In the genomic region with DNA sequence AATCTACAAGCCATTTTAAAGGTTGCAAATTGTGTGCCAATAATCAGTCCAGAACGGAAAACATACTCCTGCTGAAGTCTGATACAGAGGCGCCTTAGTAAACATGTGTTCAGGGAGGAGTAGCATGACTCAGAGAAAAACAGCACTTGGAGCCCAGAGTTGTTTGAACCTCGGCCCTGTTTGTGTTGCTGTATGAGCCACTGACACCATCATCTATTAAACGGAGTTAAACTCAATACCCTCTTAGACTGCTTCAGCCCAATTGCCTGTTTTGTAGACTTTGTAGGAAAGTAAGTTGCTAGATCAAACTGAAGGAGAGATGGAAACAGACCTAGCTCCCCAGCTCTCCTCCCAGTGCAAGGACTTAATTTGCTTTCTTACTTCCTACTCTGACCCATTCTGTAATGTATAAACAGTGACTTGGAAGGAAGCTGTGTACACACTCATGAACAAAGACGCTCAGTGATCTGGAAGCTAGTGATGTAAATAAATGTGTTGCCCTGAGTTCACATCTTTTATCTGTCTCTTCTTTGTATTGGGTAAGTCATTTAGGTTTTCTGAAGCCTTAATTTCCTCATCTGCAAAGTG, we compare ENCODE assay signal across 8 mouse cellular contexts. TPM values are rescaled to one million over a fixed set of nuclear protein-coding genes. Genes with fewer than 3 reads are reported as not detected.
DNase-seq lines count a peak whose midpoint lies in the region; ATAC-seq and TF ChIP-seq lines count a peak whose summit lies in the region.

No protein-coding gene starts in this region.

- no peak; the same call in 1 of the 2 replicates for ATAC-seq in neural tube, embryonic 11.5 days (ENCODE audit: insufficient read depth, low FRiP score, low TSS enrichment)
- ATAC-seq in heart, embryonic 15.5 days (replicated peaks; ENCODE audit: insufficient number of reproducible peaks, insufficient read depth, low FRiP score, low read depth): no peak
- peak; percentile 75 for ATAC-seq in liver, embryonic 15.5 days (ENCODE audit: insufficient read depth)

- H3K4me2 ChIP-seq in neural tube, embryonic 11.5 days (ENCODE audit: low read depth): peak overlapping the region; percentile 71
- H3K4me2 ChIP-seq in heart, embryonic 15.5 days: peak overlapping the region; percentile 81
- peak overlapping the region; percentile 84 for H3K4me2 ChIP-seq in liver, embryonic 15.5 days

- H3K9me3 ChIP-seq in neural tube, embryonic 11.5 days (ENCODE audit: control insufficient read depth, low read length): no peaks in the 10 kb centered on the region
- H3K9me3 ChIP-seq in heart, embryonic 15.5 days (replicated peaks): no peaks in the 10 kb centered on the region
- H3K9me3 ChIP-seq in liver, embryonic 15.5 days (replicated peaks): no peaks in the 10 kb centered on the region

- peak overlapping the region; percentile 99 for H3K9ac ChIP-seq in neural tube, embryonic 11.5 days (ENCODE audit: low read length)
- peak overlapping the region; percentile 93 for H3K9ac ChIP-seq in heart, embryonic 15.5 days
- peak overlapping the region; percentile 99 for H3K9ac ChIP-seq in liver, embryonic 15.5 days

- H3K27me3 ChIP-seq in neural tube, embryonic 11.5 days (ENCODE audit: control insufficient read depth, insufficient read depth, low read length): no peaks in the 10 kb centered on the region
- H3K27me3 ChIP-seq in heart, embryonic 15.5 days: no peaks in the 10 kb centered on the region
- no peaks in the 10 kb centered on the region for H3K27me3 ChIP-seq in liver, embryonic 15.5 days
- H3K27me3 ChIP-seq in small intestine, adult 2 months (ENCODE audit: control insufficient read depth, insufficient read depth, low read length): no peaks in the 10 kb centered on the region

- no peak for DNase-seq in neural tube, embryonic 11.5 days (ENCODE audit: low spot score)
- no peak for DNase-seq in neural tube, embryonic 10.5 days (ENCODE audit: extremely low spot score, low spot score)
- no peak for DNase-seq in adrenal gland, adult 8-10 months
- DNase-seq in adrenal gland, adult 2 months: no peak

- TF ChIP-seq CTCF in small intestine, adult 2 months (IDR thresholded peaks at IDR 0.05; ENCODE audit: extremely low read depth, insufficient read length, insufficient replicate concordance, low read depth, low read length): no peak

- H3K4me1 ChIP-seq in neural tube, embryonic 11.5 days (ENCODE audit: control insufficient read depth, insufficient read depth, low read length): no peaks in the 10 kb centered on the region; the same call in 1 of the 2 replicates
- H3K4me1 ChIP-seq in brown adipose tissue, adult 24 weeks (ENCODE audit: control insufficient read depth, insufficient read depth, insufficient read length, low read length): peaks cover 3% of the 10 kb centered on the region; the same call in 1 of the 2 replicates
- peaks cover 25% of the 10 kb centered on the region for H3K4me1 ChIP-seq in heart, embryonic 15.5 days (replicated peaks)
- peaks cover 34% of the 10 kb centered on the region for H3K4me1 ChIP-seq in liver, embryonic 15.5 days (replicated peaks)
- H3K4me1 ChIP-seq in small intestine, adult 2 months (ENCODE audit: control insufficient read depth, insufficient read depth, insufficient read length, low read length): no peaks in the 10 kb centered on the region; the same call in 1 of the 2 replicates

- H3K36me3 ChIP-seq in neural tube, embryonic 11.5 days (ENCODE audit: control insufficient read depth, insufficient read depth, low read length): no peaks in the 10 kb centered on the region
- H3K36me3 ChIP-seq in heart, embryonic 15.5 days: no peaks in the 10 kb centered on the region
- 0 out of 2 replicates have a peak, but pooled peaks cover 6% of the 10 kb centered on the region for H3K36me3 ChIP-seq in liver, embryonic 15.5 days (replicated peaks)
- no peaks in the 10 kb centered on the region for H3K36me3 ChIP-seq in small intestine, adult 2 months (ENCODE audit: control insufficient read depth, insufficient read depth, low read length)

- H3K27ac ChIP-seq in neural tube, embryonic 11.5 days (ENCODE audit: low read depth, low read length): peak overlapping the region; percentile 98; the same call in 1 of the 2 replicates
- peak overlapping the region; percentile 92 for H3K27ac ChIP-seq in brown adipose tissue, adult 24 weeks (replicated peaks; ENCODE audit: low read depth, low read length)
- H3K27ac ChIP-seq in heart, embryonic 15.5 days: peak overlapping the region; percentile 99
- H3K27ac ChIP-seq in liver, embryonic 15.5 days (replicated peaks): peak overlapping the region; percentile 99
- H3K27ac ChIP-seq in small intestine, adult 2 months (ENCODE audit: insufficient read depth, low read depth, low read length): peak overlapping the region; percentile 82

- TF ChIP-seq POLR2A in small intestine, adult 2 months (IDR thresholded peaks at IDR 0.05; ENCODE audit: low read depth, low read length): no peak

- 32% methylated on average over 5 of the region's 5 CpGs for WGBS in neural tube, embryonic 11.5 days
- 20% methylated on average over 5 of the region's 5 CpGs for WGBS in heart, embryonic 15.5 days
- WGBS in liver, embryonic 15.5 days (ENCODE audit: insufficient replicate concordance): 8% methylated on average over 5 of the region's 5 CpGs
- WGBS in small intestine, adult 2 months: 2% methylated on average over 5 of the region's 5 CpGs

- H3K4me3 ChIP-seq in neural tube, embryonic 11.5 days (ENCODE audit: low read depth, low read length): peak overlapping the region; percentile 75
- H3K4me3 ChIP-seq in brown adipose tissue, adult 24 weeks (ENCODE audit: insufficient read depth, low read depth, low read length): peak overlapping the region; percentile 92
- H3K4me3 ChIP-seq in heart, embryonic 15.5 days: peak overlapping the region; percentile 80
- H3K4me3 ChIP-seq in liver, embryonic 15.5 days (replicated peaks): peak overlapping the region; percentile 96
- peak overlapping the region; percentile 81 for H3K4me3 ChIP-seq in small intestine, adult 2 months (ENCODE audit: low read depth, low read length)

RNA-seq across cellular contexts. Expression of gene Ibtk, which starts 0.9 kb away (rescaled TPM):
- 45.5 and 46.1 TPM in 2 replicates for polyA plus RNA-seq in neural tube, embryonic 11.5 days (2014; fragmentation: Nextera tagmentation; extraction: Ambion mirVana)
- polyA plus RNA-seq in brown adipose tissue, adult 24 weeks (2012; ENCODE audit: insufficient read depth, insufficient read length, missing spikeins): 5.7 and 7.0 TPM in 2 replicates
- 19.0 and 23.1 TPM in 2 replicates for polyA plus RNA-seq in heart, embryonic 15.5 days (2015; fragmentation: Nextera tagmentation; extraction: Ambion mirVana)
- 23.9 and 25.9 TPM in 2 replicates for polyA plus RNA-seq in liver, embryonic 15.5 days (2015; fragmentation: Nextera tagmentation; extraction: Ambion mirVana)
- 2.2 and 2.4 TPM in 2 replicates for polyA plus RNA-seq in small intestine, adult 2 months (2012; rRNA removed)
- 10 to 100 TPM; 43.7 to 55.2 (median 52.1) TPM for total RNA-seq in adrenal gland, adult 8-10 months (2022)
- total RNA-seq in adrenal gland, adult 2 months (2021): 10 to 100 TPM; 37.2 to 40.0 TPM
- 4.5 and 5.1 TPM in 2 replicates for polyA plus RNA-seq in adrenal gland, adult 2 months (2012; rRNA removed)
